Mouse (Mus musculus) intestine, embryonic 15.5 days (tissue): ENCODE measurements around the gene Stambpl1. TPM values are rescaled to one million over a fixed set of nuclear protein-coding genes. Genes with fewer than 3 reads are reported as not detected.

Experiments used
- polyA plus RNA-seq: library from polyadenylated mRNA; unstranded; fragments of >200 nt; fragmentation: Nextera tagmentation; extraction: Ambion mirVana; gene quantifications from 2 replicates; pipeline ENCODE4 v1.2.1, GENCODE M21; 2015

Stambpl1 gene
- polyA plus RNA-seq, 1 experiment from 2014 or later, result 19.6 TPM

Other genes with a start within 250 kb of the Stambpl1 start
- 0.10 TPM in 1 of 2 replicates, not detected in the other for gene Lipf, start 231.0 kb upstream of the Stambpl1 start, polyA plus RNA-seq
- not detected in 2 replicates for gene Lipk, start 183.9 kb upstream of the Stambpl1 start, polyA plus RNA-seq
- not detected in 2 replicates for gene Lipn, start 124.9 kb upstream of the Stambpl1 start, polyA plus RNA-seq
- gene Lipm, start 91.3 kb upstream of the Stambpl1 start, polyA plus RNA-seq, result not detected in 2 replicates
- 1.5 and 1.7 TPM in 2 replicates for gene Ankrd22, start 26.2 kb upstream of the Stambpl1 start, polyA plus RNA-seq
- 1,375 and 1,410 TPM in 2 replicates for gene Acta2, start 63.4 kb downstream of the Stambpl1 start, polyA plus RNA-seq
- 3.9 and 4.9 TPM in 2 replicates for gene Fas, start 98.4 kb downstream of the Stambpl1 start, polyA plus RNA-seq